Mouse (Mus musculus) hindbrain, embryonic 12.5 days (tissue): ENCODE data around the gene Usp7. TPM values are rescaled to one million over a fixed set of nuclear protein-coding genes. Genes with fewer than 3 reads are reported as not detected.

ENCODE experiments used
- ATAC-seq: fragments of 200-750 bp; cut with Nextera tagmentation; 2 replicates; pipeline ENCODE4 v1.8.0; 2017; ENCODE audit warnings: moderate TSS enrichment; ENCODE audit not compliant: low FRiP score
- H3K27ac ChIP-seq: fragments of 300-500 bp; sonication (generic); 2 replicates; pipeline ENCODE4 v1.5.1; 2016; ENCODE audit warnings: mild to moderate bottlenecking
- H3K27me3 ChIP-seq: fragments of 300-500 bp; sonication (generic); 2 replicates; pipeline ENCODE4 v1.6.1; 2016; ENCODE audit warnings: mild to moderate bottlenecking
- H3K36me3 ChIP-seq: fragments of 300-500 bp; sonication (generic); 2 replicates; pipeline ENCODE4 v1.6.1; 2016; ENCODE audit warnings: mild to moderate bottlenecking
- H3K4me1 ChIP-seq: fragments of 300-500 bp; sonication (generic); 2 replicates; pipeline ENCODE4 v1.6.1; 2016
- H3K4me2 ChIP-seq: fragments of 300-500 bp; sonication (generic); replicated peaks from 2 replicates; pipeline ENCODE4 v1.6.1; 2016; ENCODE audit warnings: mild to moderate bottlenecking
- H3K4me3 ChIP-seq: fragments of 300-500 bp; sonication (generic); 2 replicates; pipeline ENCODE4 v1.5.1; 2016; ENCODE audit warnings: mild to moderate bottlenecking
- H3K9ac ChIP-seq: fragments of 300-500 bp; sonication (generic); 2 replicates; pipeline ENCODE4 v1.6.1; 2016; ENCODE audit warnings: mild to moderate bottlenecking, moderate library complexity
- H3K9me3 ChIP-seq: fragments of 300-500 bp; sonication (generic); replicated peaks from 2 replicates; pipeline ENCODE4 v1.6.1; 2016; ENCODE audit warnings: mild to moderate bottlenecking
- WGBS: fragments of 180-500 bp; shearing (Covaris S2); methylation state at CpG from one replicate; pipeline ENCODE4 v1.1.7; 2016; 5-methylcytosine and 5-hydroxymethylcytosine counted together
- polyA plus RNA-seq: library from polyadenylated mRNA; unstranded; fragments of >200 nt; fragmentation: Nextera tagmentation; extraction: Ambion mirVana; gene quantifications from 2 replicates; pipeline ENCODE4 v1.2.1, GENCODE M21; 2016

The Usp7 gene
- polyA plus RNA-seq, 1 experiment from 2014 or later = 34.9 TPM

DNA sequence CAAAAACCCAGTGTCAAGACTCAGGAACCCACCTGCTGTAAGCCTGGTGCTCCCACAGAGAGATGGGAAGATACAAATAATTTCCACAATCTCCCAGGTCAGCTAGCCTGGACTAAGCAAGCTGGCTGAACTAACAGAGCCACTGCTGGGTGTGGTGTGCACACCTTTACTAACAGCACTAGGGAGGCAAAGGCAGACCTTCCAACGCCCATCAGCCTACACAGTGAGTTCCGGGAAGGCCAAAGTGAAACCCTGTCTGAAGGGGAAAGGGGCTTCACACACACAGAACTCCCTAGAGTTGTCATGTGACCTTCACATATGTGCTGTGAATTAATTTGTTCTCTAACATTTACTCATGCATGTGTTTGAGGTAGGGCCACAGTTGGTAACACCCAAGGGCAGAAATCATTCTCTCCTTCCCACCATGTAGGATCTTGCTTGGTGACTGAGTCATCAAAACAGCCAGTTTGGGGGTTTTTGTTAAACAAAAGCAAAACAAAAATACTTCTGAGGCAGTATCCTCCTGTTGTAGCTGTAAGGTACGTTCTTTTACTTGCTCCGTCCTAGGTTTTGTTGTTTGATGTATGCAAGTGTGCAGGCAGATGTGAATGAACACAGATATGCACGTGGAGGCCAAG, 63.9 kb downstream of the Usp7 start:
- Histone ChIP-seq H3K27me3 (no peaks in the 10 kb centered on the region), H3K4me1 (peaks cover 13% of the 10 kb centered on the region), H3K36me3 (no peaks in the 10 kb centered on the region), H3K4me2 (no peak overlapping the region), H3K27ac (no peak overlapping the region), H3K4me3 (no peak overlapping the region), H3K9ac (no peak overlapping the region), H3K9me3 (no peaks in the 10 kb centered on the region)
- no peak for ATAC-seq
- 85% methylated on average over 5 of the region's 5 CpGs for WGBS

- WGBS = 98% methylated on average over 2 of the region's 2 CpGs
These were observed 66.3 kb downstream of the Usp7 start for GRCm38 (mm10) chr16:8725807-8726206.

GRCm38 (mm10) chr16:8724031-8724430, 68.1 kb downstream of the Usp7 start:
- Histone ChIP-seq H3K4me3 (no peak overlapping the region), H3K9me3 (no peaks in the 10 kb centered on the region), H3K36me3 (no peaks in the 10 kb centered on the region), H3K9ac (no peak overlapping the region), H3K27ac (no peak overlapping the region), H3K4me1 (peaks cover 12% of the 10 kb centered on the region), H3K4me2 (no peak overlapping the region), H3K27me3 (no peaks in the 10 kb centered on the region)
- ATAC-seq = no peak
- WGBS = 95% methylated on average over 3 of the region's 3 CpGs

More at GRCm38 (mm10) chr16:8725807-8726206, 66.3 kb downstream of the Usp7 start:
- no peak overlapping the region for H3K27ac ChIP-seq
- no peak for ATAC-seq
- H3K27me3 ChIP-seq = no peaks in the 10 kb centered on the region
- no peak overlapping the region for H3K4me2 ChIP-seq
- no peaks in the 10 kb centered on the region for H3K9me3 ChIP-seq
- H3K4me1 ChIP-seq = peaks cover 9% of the 10 kb centered on the region
- no peak overlapping the region for H3K9ac ChIP-seq
- no peaks in the 10 kb centered on the region for H3K36me3 ChIP-seq
- no peak overlapping the region for H3K4me3 ChIP-seq

DNA sequence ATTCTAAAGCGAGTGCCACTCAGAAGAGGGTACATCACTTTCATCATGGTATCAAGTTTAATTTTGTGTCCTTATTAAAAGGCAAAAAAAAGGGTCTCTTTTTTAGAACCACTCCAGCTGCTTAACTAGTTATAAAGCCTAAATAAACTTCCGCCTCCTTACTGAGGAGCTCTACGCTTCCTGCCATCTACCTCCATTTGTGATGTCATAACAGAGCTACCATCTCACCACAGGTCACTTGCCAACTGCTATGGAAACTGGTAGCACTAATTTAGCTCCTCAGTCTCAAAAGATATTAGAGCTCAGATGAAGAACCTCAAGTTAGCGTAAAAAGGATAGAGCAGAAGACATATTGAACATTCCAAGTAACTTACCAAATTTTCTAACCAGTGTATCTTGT, 71.7 kb downstream of the Usp7 start:
- H3K9me3 ChIP-seq = no peaks in the 10 kb centered on the region
- H3K4me1 ChIP-seq = peaks cover 11% of the 10 kb centered on the region
- WGBS = 96% methylated on average over 4 of the region's 4 CpGs
- H3K36me3 ChIP-seq = peaks cover 9% of the 10 kb centered on the region
- no peak overlapping the region for H3K4me2 ChIP-seq
- no peak overlapping the region for H3K9ac ChIP-seq
- H3K4me3 ChIP-seq = no peak overlapping the region
- no peak for ATAC-seq
- no peak overlapping the region for H3K27ac ChIP-seq
- H3K27me3 ChIP-seq = no peaks in the 10 kb centered on the region

DNA sequence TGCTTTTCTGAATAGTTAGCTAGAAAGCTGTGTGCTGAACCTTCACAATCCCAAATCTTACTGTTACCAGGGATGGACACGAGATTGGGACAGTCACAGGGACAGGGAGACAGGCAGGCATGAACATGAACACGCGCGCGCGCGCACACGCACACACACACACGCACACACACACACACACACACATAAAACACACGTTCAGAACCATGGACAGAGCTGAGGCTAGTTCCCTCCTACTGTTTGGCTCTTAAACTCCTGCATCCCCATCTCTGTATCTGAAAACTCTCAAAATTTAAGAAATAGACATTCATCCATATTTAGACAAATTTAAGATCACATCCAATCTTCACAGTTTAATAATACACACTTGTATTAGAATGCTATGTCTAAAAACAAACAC, 74.4 kb downstream of the Usp7 start:
- no peak overlapping the region for H3K27ac ChIP-seq
- no peak for ATAC-seq

DNA sequence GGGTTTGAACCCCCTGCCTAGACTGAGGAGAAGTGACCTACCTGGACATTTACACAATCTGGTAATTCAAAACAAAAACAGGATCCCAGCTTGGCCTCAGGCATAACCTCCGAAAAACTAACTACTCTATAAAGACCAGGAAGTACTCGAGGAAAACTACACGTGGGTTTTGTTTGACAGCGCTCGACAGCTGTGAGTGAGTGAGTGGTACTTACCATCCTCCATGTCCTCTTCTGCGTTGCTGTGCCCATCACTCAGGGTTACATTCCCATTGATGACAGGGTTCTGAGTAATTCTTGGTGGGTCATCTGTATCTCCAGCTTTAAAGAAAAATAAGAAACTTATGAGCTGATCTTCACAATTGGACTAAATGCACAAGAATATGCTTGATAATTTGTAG, 75.8 kb downstream of the Usp7 start:
- Histone ChIP-seq H3K9me3 (no peaks in the 10 kb centered on the region), H3K4me3 (no peak overlapping the region), H3K27ac (no peak overlapping the region), H3K4me1 (peaks cover 15% of the 10 kb centered on the region), H3K9ac (no peak overlapping the region), H3K4me2 (no peak overlapping the region), H3K36me3 (peaks cover 41% of the 10 kb centered on the region), H3K27me3 (no peaks in the 10 kb centered on the region)
- no peak for ATAC-seq
- WGBS = 81% methylated on average over 6 of the region's 6 CpGs

More for the DNA sequence above, 74.4 kb downstream of the Usp7 start:
- Histone ChIP-seq H3K4me2 (no peak overlapping the region), H3K9me3 (no peaks in the 10 kb centered on the region), H3K4me1 (peaks cover 13% of the 10 kb centered on the region), H3K27me3 (no peaks in the 10 kb centered on the region), H3K36me3 (peaks cover 28% of the 10 kb centered on the region), H3K4me3 (no peak overlapping the region), H3K9ac (no peak overlapping the region)
- WGBS = 94% methylated on average over 10 of the region's 10 CpGs

- 66% methylated on average over 10 of the region's 10 CpGs for WGBS
- no peak for ATAC-seq
- peaks cover 48% of the 10 kb centered on the region for H3K36me3 ChIP-seq
- H3K27me3 ChIP-seq = no peaks in the 10 kb centered on the region
- peaks cover 15% of the 10 kb centered on the region for H3K4me1 ChIP-seq
- no peak overlapping the region for H3K9ac ChIP-seq
- no peaks in the 10 kb centered on the region for H3K9me3 ChIP-seq
- H3K27ac ChIP-seq = no peak overlapping the region
- no peak overlapping the region for H3K4me3 ChIP-seq
- H3K4me2 ChIP-seq = no peak overlapping the region
These were observed 76.5 kb downstream of the Usp7 start for GRCm38 (mm10) chr16:8715513-8716080.

DNA sequence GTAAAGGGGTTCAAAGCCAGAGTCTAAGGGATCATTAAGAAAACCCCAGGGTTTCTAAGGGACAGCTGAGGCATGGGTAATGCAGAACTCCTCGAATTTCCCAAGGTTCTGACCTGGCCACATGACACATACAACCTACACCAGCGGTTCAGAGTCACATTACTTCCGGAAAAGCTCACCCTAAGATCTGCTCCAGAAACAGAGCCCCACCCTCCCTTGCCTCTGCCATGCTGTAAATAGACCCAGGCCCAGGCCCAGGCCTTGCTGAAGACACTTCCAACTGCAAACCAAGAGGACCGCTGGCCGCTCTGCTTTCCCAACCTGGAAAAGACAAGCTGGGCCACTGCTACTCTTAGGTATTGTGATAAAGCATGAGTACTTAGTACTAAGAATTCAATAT, 77.3 kb downstream of the Usp7 start:
- Histone ChIP-seq H3K9ac (no peak overlapping the region), H3K9me3 (no peaks in the 10 kb centered on the region), H3K27ac (no peak overlapping the region), H3K27me3 (no peaks in the 10 kb centered on the region), H3K4me1 (peaks cover 15% of the 10 kb centered on the region), H3K36me3 (peaks cover 55% of the 10 kb centered on the region), H3K4me3 (no peak overlapping the region), H3K4me2 (no peak overlapping the region)
- ATAC-seq = no peak
- 89% methylated on average over 5 of the region's 5 CpGs for WGBS

DNA sequence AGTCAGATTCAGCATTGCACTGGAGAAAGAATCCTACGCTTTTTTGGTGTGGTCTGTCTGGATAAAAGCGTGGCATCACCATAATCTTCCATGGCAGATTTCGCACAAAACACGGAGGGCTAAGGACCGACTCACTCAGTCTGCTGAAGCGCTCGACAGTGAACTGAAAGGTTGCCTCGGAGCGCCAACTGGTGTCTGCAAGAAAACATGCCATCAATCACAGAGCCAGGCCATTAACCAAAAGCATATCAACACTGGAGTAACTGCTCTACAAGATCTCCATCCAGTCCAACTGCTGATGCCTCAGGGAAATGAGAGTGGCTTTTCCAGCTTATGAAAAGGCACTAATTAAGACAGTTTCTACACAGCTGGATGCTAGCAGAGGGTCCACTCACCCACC, 80.1 kb downstream of the Usp7 start:
- H3K9me3 ChIP-seq = no peaks in the 10 kb centered on the region
- no peaks in the 10 kb centered on the region for H3K27me3 ChIP-seq
- H3K4me2 ChIP-seq = no peak overlapping the region
- no peak for ATAC-seq
- no peak overlapping the region for H3K9ac ChIP-seq
- H3K4me1 ChIP-seq = peaks cover 10% of the 10 kb centered on the region
- H3K36me3 ChIP-seq = peaks cover 80% of the 10 kb centered on the region
- H3K27ac ChIP-seq = no peak overlapping the region
- no peak overlapping the region for H3K4me3 ChIP-seq
- WGBS = 72% methylated on average over 9 of the region's 9 CpGs

GRCm38 (mm10) chr16:8700586-8700985, 91.5 kb downstream of the Usp7 start:
- no peaks in the 10 kb centered on the region for H3K27me3 ChIP-seq
- 91% methylated on average over 3 of the region's 3 CpGs for WGBS
- H3K36me3 ChIP-seq = peaks cover 91% of the 10 kb centered on the region

DNA sequence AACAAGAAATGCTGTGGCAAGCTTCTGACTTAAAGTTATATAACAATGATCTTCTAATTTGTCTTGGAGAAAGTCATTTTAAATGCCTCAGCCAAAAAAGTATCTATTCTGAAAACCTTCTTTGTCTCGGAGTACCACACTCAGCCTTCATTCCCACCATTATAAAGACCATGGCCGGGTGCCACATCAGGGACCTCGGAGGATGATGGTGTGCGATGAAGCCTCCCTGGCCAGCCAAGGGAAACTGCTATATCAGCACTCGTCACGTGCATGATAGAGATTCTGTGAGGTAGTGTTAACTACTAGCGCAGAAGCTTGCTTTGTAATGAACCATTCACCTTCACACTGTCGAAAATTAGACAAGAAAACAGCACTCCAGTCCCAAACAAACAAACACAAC, 92.6 kb downstream of the Usp7 start:
- no peak for ATAC-seq
- no peak overlapping the region for H3K4me3 ChIP-seq
- H3K27me3 ChIP-seq = no peaks in the 10 kb centered on the region
- 91% methylated on average over 8 of the region's 8 CpGs for WGBS
- no peaks in the 10 kb centered on the region for H3K4me1 ChIP-seq
- no peak overlapping the region for H3K9ac ChIP-seq
- H3K27ac ChIP-seq = no peak overlapping the region
- peaks cover 93% of the 10 kb centered on the region for H3K36me3 ChIP-seq
- no peaks in the 10 kb centered on the region for H3K9me3 ChIP-seq
- no peak overlapping the region for H3K4me2 ChIP-seq

More at GRCm38 (mm10) chr16:8700586-8700985, 91.5 kb downstream of the Usp7 start:
- Histone ChIP-seq H3K27ac (no peak overlapping the region), H3K4me1 (no peaks in the 10 kb centered on the region), H3K4me2 (no peak overlapping the region), H3K4me3 (no peak overlapping the region), H3K9ac (no peak overlapping the region), H3K9me3 (no peaks in the 10 kb centered on the region)
- ATAC-seq = no peak

GRCm38 (mm10) chr16:8691206-8691605, 100.9 kb downstream of the Usp7 start:
- 97% methylated on average over 7 of the region's 7 CpGs for WGBS
- H3K4me1 ChIP-seq = no peaks in the 10 kb centered on the region
- H3K9me3 ChIP-seq = no peaks in the 10 kb centered on the region
- H3K9ac ChIP-seq = no peak overlapping the region
- H3K27ac ChIP-seq = no peak overlapping the region
- no peak overlapping the region for H3K4me3 ChIP-seq
- H3K36me3 ChIP-seq = peaks cover 75% of the 10 kb centered on the region
- H3K4me2 ChIP-seq = no peak overlapping the region
- no peaks in the 10 kb centered on the region for H3K27me3 ChIP-seq
- ATAC-seq = no peak

DNA sequence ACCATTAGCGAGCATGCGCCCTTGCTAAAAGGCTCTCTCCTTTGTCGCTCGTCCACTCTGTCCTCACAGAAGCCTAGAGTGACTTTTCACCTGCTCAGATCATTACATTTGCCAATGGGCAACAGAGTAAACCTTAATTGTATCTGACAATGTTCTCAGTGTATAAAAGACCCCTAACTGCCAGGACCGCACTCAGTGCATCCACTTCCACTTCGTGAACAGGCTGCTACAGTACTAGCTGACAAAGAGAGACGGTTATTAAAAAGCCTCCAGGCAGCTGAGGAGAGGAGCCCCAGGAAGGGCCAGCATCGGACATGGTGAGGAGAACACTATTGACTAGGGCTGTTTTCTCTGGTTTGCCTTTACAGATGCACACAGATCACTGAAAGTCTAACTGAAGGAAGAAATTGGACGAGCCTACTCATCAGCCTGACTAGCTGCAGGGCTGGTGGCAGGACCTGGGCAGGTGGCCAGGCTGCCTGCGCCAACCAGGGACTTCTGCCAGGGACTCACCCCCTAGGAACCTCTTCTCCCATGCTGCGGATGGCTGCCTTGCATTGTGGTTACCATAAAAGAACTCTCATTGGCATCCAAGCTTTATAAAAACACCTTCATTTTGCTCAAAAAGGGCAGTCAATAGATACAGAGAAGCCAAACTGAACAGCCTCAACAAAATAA, 102.0 kb downstream of the Usp7 start:
- no peak overlapping the region for H3K4me3 ChIP-seq
- no peak overlapping the region for H3K9ac ChIP-seq
- H3K36me3 ChIP-seq = peaks cover 69% of the 10 kb centered on the region
- no peaks in the 10 kb centered on the region for H3K4me1 ChIP-seq
- no peaks in the 10 kb centered on the region for H3K9me3 ChIP-seq
- no peak overlapping the region for H3K4me2 ChIP-seq
- ATAC-seq = no peak
- no peaks in the 10 kb centered on the region for H3K27me3 ChIP-seq
- WGBS = 91% methylated on average over 11 of the region's 11 CpGs
- no peak overlapping the region for H3K27ac ChIP-seq
